Mouse (Mus musculus) cerebellum, adult 2 months (tissue): Measurements from ENCODE around the gene Hspbap1. TPM values are rescaled to one million over a fixed set of nuclear protein-coding genes. Genes with fewer than 3 reads are reported as not detected.

Experiments
- DNase-seq, 2 experiments: peaks; one replicate each; pipeline ENCODE4 v3.0.0; 2021
- H3K27ac ChIP-seq: fragments of 200-500 bp; 2 replicates; pipeline ENCODE4 v1.5.1; 2012; ENCODE audit warnings: low read length, control low read depth, inconsistent platforms; ENCODE audit not compliant: insufficient read depth
- H3K27me3 ChIP-seq: fragments of 200-500 bp; 2 replicates; pipeline ENCODE4 v1.6.1; 2012; ENCODE audit warnings: inconsistent platforms, mild to moderate bottlenecking, low read length, moderate library complexity; ENCODE audit not compliant: control insufficient read depth, insufficient read depth
- H3K4me1 ChIP-seq: fragments of 200-500 bp; 2 replicates; pipeline ENCODE4 v1.6.1; 2011; ENCODE audit warnings: low read length; ENCODE audit not compliant: control insufficient read depth, insufficient read depth
- H3K4me3 ChIP-seq: fragments of 200-500 bp; replicated peaks from 2 replicates; pipeline ENCODE3; 2011; ENCODE audit warnings: mild to moderate bottlenecking, low read depth, low read length, control low read depth; ENCODE audit not compliant: insufficient read depth
- CTCF ChIP-seq: fragments of 200-500 bp; IDR thresholded peaks from 2 replicates; pipeline ENCODE4 v1.5.1; 2011; ENCODE audit warnings: low read depth, mild to moderate bottlenecking, control low read depth, low read length, moderate library complexity, borderline replicate concordance; ENCODE audit not compliant: insufficient read depth
- POLR2A ChIP-seq: fragments of 200-500 bp; IDR thresholded peaks from 2 replicates; pipeline ENCODE4 v1.6.1; 2011; ENCODE audit warnings: low read length, control low read depth, borderline replicate concordance; ENCODE audit not compliant: insufficient read depth
- WGBS: fragments of 180-500 bp; shearing (Covaris S2); methylation state at CpG from one replicate; pipeline ENCODE4 v1.1.7; 2018; 5-methylcytosine and 5-hydroxymethylcytosine counted together
- polyA plus RNA-seq: library from polyadenylated mRNA; depleted of rRNA; stranded (reverse); fragments of >200 nt; gene quantifications from 2 replicates; pipeline ENCODE4 v1.2.3, GENCODE M21; 2012

Gene Hspbap1
- polyA plus RNA-seq, 1 experiment, result 5.7 TPM

DNA sequence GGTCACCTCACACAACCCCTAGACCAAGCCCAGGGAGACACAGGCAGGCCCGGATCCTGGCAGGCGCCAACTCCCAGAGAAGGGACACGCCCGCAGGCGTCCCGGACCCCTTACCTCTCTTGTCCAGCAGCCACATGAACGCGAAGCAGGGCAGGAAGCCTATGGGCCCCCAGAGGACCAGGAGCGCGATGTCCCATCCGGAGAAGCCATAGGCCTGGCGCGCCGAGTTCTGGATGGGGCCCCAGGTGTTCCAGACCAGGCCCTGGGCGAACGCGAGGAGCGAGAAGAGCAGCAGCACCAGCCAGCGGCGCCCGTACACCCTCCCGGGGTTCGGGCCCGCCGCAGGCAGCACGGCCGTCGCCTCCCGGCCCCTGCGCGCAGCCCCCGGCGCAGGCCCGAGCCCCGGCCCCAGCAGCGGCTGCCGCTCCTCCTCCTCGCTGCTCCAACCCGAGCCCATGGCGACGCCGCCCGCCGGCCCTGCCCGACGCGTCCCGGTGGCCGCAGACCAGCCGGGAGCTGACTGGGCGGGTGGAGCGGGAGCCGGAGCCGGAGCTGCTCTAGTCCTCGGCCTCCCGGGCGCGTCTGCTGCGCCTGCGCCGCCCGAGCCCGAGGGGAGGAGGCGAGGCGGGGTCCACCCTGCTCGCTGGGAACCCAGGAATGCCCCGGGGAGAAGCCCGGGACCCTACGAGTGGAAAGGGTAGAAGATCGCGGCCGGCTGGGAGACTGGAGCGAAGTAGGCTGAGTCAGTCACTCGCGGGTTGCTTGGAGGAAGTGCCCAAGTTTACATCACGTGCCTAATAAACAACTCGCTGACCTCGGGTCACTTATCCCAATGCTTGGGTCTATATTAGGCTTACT is 1.2 kb upstream of the Hspbap1 start, which contains the start of gene Dirc2:
Dirc2 (minus strand) TSS at position 572 of the 858 bp plus-strand sequence.
- Histone ChIP-seq H3K27ac (peak within 1 kb of the TSS; percentile 45), H3K4me3 (peak within 1 kb of the TSS; percentile 99), H3K27me3 (no peaks in the 10 kb centered on the region), H3K4me1 (peaks cover 3% of the 10 kb centered on the region)
- under 1% methylated on average over 78 of the region's 78 CpGs for WGBS
- DNase-seq, result peak; percentile 80 to 83
- TF ChIP-seq POLR2A (peak; percentile 43; the same call in 1 of the 2 replicates), CTCF (no peak)

DNA sequence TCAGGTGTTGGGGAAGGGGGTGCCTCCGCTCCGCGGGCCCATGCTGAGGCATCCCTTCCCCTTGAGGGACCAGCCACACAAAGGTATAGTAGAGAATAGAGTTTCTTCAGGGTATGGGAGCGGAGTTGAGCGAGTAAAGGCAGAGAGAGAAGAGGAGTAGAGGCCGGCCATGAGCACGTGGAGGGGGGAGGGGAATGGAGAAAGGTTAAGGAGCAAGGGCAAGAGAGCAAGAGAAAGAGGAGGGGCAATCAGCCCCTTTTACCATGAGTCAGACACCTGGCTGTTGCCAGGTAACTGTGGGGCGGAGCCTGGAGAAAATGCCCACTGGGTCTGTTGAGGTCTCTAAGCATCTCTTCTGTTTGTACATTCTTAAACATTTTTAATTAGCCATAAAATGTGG is 966 bp downstream of the Hspbap1 start:
- no peak overlapping the region for H3K27ac ChIP-seq
- H3K27me3 ChIP-seq, result no peaks in the 10 kb centered on the region
- peaks cover 3% of the 10 kb centered on the region for H3K4me1 ChIP-seq
- no peak for DNase-seq
- TF ChIP-seq CTCF, result no peak
- no peak for TF ChIP-seq POLR2A
- H3K4me3 ChIP-seq, result no peak overlapping the region
- 30% methylated on average over 8 of the region's 8 CpGs for WGBS

DNA sequence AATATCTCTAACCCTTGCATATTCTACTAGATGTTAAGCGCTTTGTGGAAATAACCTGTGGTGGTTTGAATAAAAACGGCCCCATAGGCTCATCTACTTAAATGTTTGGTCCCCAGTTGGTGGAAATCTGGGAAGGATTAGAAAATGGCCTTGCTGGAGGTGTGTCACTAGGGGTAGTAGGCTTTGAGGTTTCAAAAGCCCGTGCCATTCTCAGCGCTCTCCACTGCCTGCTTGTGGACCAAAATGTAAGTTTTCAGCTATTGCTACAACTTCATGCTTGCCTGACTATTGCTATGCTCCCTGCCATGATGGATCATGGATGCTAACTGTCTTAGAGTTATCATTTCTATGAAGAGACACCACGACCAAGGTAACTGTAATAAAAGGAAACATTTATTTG is 1.4 kb downstream of the Hspbap1 start:
- TF ChIP-seq CTCF (no peak), POLR2A (no peak)
- Histone ChIP-seq H3K4me1 (peaks cover 3% of the 10 kb centered on the region), H3K27me3 (no peaks in the 10 kb centered on the region), H3K27ac (no peak overlapping the region), H3K4me3 (no peak overlapping the region)
- no peak for DNase-seq
- WGBS, result 88% methylated on average over 5 of the region's 5 CpGs

DNA sequence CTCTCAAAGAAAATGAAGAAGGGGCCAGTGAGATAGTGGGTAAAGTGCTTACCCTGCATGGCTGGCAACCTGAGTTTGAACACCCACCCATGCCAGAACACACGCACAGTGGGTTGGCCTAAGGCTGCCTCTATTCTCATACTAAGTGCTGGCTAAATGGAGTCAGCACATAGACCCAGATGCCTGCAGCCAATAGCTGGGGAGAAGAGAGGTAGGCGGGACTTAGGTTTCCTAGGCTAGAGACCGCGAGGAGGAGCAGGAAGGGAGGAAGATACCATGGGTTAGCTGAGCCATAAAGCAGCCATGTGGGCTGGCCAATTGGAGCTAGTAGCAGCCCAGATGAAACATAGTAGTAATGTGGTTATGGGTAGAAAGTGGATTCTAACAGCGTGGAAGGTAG is 2.4 kb downstream of the Hspbap1 start:
- no peak overlapping the region for H3K4me3 ChIP-seq
- H3K27ac ChIP-seq, result no peak overlapping the region
- peaks cover under 1% of the 10 kb centered on the region for H3K4me1 ChIP-seq
- WGBS, result 93% methylated on average over 5 of the region's 5 CpGs
- H3K27me3 ChIP-seq, result no peaks in the 10 kb centered on the region
- no peak for DNase-seq
- TF ChIP-seq POLR2A, result no peak
- no peak for TF ChIP-seq CTCF

DNA sequence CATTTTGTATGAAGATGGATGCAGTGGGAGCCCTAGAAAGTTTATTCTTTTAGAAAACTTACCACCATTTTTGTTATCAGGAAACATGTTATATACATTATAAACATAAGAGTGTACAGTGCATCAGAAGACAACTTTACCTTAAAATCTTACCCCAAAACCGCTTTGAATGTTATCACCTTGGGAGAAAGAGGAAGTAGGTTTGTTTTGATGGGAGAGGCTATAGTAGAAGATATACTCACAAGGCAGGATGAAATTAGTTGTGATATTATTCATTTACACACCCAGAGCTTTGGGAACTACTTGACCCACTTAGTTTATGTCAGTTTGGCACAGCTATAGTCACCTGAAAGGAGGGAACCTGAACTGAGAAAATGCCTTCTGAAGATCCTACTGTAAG is 5.7 kb downstream of the Hspbap1 start:
- no peak for DNase-seq
- H3K27me3 ChIP-seq, result no peaks in the 10 kb centered on the region
- no peaks in the 10 kb centered on the region; the same call in 1 of the 2 replicates for H3K4me1 ChIP-seq
- WGBS, result 96% methylated on average over 1 of the region's 1 CpGs
- H3K4me3 ChIP-seq, result no peak overlapping the region
- TF ChIP-seq CTCF, result no peak
- no peak for TF ChIP-seq POLR2A
- no peak overlapping the region for H3K27ac ChIP-seq

DNA sequence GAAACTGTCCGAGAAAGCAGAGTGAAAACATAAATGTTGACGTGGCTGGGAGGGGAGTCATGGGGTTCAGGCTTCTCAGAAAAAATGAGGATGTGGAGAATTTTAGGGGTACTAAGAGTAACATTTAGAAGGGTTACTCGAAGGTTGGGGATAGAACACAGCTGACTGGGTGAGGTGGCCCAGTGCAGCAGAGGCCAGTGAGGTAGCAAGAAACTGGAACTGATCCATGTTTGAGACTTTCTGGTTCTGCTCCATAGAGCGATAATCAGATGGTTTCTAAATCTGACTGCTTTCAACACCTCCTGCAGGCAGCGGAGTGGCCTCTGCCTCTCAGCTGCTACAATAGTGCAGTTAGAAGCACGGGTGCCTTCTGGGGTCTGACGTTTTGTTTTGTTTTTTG is 6.6 kb downstream of the Hspbap1 start:
- WGBS, result 72% methylated on average over 7 of the region's 7 CpGs
- no peaks in the 10 kb centered on the region for H3K27me3 ChIP-seq
- no peaks in the 10 kb centered on the region for H3K4me1 ChIP-seq
- H3K27ac ChIP-seq, result no peak overlapping the region
- no peak for DNase-seq
- TF ChIP-seq CTCF (no peak), POLR2A (no peak)
- no peak overlapping the region for H3K4me3 ChIP-seq

DNA sequence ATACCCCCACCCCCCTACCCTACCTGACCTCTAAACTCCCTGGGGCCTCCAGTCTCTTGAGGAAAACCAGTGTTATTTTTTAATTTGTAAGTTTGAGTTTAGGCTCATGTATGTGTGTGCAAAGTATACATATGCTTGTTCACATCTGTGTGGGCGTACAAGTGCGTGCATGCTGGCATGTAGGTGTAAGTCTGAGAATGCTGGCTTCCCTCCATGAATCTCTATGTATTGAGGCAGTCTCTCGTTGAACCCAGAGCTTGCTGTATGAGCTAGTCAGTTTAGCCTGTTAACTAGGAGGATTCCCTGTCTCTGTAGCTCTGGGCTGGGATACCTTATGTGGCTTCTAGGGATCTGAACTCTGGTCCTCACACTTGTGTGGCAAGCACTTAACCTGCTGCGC is 7.6 kb downstream of the Hspbap1 start:
- no peak for DNase-seq
- H3K4me3 ChIP-seq, result no peak overlapping the region
- no peak overlapping the region for H3K27ac ChIP-seq
- no peaks in the 10 kb centered on the region for H3K4me1 ChIP-seq
- 96% methylated on average over 4 of the region's 4 CpGs for WGBS
- no peak for TF ChIP-seq POLR2A
- TF ChIP-seq CTCF, result no peak
- H3K27me3 ChIP-seq, result no peaks in the 10 kb centered on the region

DNA sequence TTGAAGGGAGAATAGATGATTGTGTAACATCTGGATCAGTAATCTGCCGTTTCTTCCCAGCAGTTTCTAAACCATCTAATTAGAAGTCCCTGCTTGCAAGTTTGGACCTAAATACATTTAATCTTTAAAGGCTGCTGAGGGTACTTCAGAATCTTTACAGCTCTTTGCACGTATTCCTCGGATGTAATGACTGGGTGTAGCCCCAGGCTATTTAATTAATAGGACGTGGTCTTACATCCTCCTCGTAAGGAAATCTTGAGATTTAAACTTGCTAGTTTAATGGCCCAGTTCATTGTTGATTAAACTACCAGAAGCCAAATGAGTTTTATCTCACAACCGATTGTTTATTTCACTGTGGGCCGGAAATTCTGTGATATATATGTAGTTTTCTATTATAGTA is 9.5 kb downstream of the Hspbap1 start:
- H3K27ac ChIP-seq, result no peak overlapping the region
- no peak overlapping the region for H3K4me3 ChIP-seq
- H3K27me3 ChIP-seq, result no peaks in the 10 kb centered on the region
- no peaks in the 10 kb centered on the region for H3K4me1 ChIP-seq
- TF ChIP-seq POLR2A (no peak), CTCF (no peak)
- WGBS, result 94% methylated on average over 7 of the region's 7 CpGs
- DNase-seq, result no peak
